Mouse (Mus musculus): ENCODE results near the gene Tdrd1. TPM values are rescaled to one million over a fixed set of nuclear protein-coding genes. Genes with fewer than 3 reads are reported as not detected.

Tdrd1 gene
- total RNA-seq, 2 experiments from 2014 or later = not detected

DNA sequence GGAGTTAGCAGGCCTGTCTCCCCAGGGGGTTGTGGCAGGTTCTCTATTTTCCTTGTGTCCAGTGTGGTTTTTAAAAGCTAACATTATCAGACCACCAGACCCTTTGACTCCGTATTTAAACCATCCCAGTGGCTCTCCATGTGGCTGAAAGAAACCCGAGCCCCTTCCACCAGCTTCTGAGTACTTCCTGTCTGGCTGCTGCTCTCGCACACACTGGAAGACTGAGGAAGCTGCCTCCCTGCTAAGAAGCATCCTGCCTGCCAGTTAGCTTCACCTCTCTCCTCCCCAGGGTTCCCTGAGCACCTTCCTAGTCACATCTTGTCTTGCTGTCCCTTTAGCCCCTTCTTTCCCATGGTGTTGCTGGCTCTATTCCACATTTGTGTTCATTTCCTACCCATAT, 81.8 kb downstream of the Tdrd1 start:
- ATAC-seq (replicated peaks; ENCODE audit: poor library complexity, severe bottlenecking) = no peak

DNA sequence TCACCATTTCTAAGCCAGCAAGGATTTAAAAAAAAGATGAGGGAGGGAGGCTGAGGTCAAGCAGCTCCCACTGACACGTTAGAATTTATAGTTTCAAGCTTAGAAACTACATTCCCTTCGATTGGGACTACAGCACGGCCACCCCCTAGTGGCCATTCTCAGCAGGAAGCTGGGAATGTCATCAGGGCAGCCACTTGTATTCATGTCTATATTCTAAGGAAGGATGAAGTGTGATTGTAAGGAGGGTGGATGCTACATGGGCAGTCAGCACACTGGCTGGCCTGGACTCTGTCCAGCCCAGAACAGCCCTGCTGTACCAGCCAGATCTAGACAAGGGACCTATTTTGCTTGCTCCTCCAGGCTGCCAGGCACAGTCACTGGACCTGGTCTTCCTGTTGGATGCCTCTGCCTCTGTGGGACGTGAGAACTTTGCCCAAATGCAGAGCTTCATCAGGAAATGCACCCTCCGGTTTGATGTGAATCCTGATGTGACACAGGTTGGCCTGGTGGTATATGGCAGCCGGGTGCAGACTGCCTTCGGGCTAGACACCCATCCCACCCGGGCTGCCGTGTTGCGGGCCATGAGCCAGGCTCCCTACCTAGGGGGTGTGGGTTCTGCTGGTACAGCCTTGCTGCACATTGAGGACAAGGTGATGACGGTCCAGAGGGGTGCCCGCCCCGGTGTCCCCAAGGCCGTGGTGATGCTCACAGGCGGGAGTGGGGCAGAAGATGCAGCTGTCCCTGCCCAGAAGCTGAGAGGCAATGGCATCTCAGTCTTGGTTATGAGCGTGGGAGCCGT, 82.7 kb downstream of the Tdrd1 start:
- ATAC-seq (replicated peaks; ENCODE audit: poor library complexity, severe bottlenecking) = no peak

DNA sequence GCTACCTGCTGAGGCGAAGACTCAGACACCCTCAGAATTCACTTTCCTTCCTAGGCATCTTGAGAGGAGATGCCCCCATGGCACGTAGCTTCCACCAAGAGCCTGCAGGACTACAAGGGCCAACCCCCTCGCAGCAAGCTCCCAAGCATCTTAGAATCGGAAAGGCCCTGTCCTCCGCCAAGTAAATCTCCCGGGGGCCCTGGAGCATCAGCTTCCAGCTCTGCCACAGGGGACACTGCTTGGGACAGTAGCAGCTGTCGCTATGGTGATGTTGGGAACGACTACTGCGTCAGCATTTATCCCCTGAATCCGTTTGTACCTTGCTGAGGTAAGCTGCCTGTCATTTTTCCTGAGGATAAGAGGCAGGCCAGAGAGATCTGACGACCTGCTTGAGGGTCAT, 84.6 kb downstream of the Tdrd1 start:
- ATAC-seq (replicated peaks; ENCODE audit: poor library complexity, severe bottlenecking) = no peak

DNA sequence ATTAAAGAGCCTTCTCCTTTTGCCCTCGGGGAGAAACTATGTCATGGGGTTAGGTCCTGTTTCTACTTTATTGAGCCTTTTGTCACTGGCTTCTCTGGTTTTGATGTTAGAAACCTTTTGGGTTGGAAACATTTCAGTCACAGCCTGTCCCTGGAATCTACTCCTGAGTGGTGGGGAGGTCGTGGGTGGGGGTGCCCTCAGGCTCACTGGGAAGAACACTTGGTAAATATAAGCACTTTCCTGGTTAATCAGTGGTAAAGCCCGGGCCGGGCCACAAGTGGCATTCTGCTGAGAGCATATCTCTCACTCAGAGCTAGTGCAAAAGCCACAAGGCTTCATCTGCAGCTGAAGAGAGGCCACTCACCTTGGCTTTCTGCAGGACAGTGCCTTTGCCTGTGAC, 87.8 kb downstream of the Tdrd1 start:
- ATAC-seq (replicated peaks; ENCODE audit: poor library complexity, severe bottlenecking) = no peak

DNA sequence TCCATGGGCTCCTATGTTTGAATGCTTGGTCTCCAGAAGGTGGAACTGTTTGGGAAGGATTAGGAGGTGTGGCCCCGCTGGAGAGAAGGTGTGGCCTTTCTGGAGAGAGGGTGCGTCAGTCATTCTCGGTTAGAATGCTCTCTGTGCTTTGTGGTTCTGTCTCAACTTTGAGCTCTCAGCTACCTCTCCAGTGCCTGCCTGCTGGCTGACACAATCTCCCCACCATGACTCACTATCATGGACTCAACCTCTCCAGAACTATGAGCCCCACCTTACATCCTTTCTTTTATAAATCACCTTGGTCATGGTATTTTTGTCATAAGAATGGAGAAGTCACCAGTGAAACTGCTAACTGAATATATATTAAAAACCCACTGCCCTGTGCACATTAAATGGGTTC, 88.6 kb downstream of the Tdrd1 start:
- no peak for ATAC-seq (replicated peaks; ENCODE audit: poor library complexity, severe bottlenecking)

DNA sequence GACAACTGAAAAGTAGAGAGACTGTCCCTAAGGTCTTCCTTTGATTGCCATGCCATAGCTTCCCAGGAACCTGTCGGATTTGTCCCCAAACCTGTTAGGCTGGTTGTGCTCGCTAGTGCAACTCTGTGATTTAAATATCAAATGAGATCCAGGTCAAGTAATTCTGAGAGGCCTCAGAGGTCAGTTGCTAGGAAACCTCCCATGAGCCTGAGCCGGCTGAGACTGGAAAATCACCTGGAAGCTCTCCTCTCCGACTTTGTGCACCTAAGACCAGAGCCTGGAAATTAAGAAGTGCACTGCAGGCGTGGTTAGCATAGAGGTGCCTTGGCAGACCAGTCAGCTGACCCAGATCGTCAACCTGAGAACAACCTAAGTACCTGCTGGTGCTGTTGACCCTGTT, 89.1 kb downstream of the Tdrd1 start:
- no peak for ATAC-seq (replicated peaks; ENCODE audit: poor library complexity, severe bottlenecking)

Other genes with a start within 250 kb of the Tdrd1 start
- gene Adrb1, start 104.0 kb upstream of the Tdrd1 start, total RNA-seq (2014; fragmentation: Nextera tagmentation) = not detected in 2 replicates
- gene Adrb1, start 104.0 kb upstream of the Tdrd1 start, total RNA-seq (2017) = not detected in 2 replicates
- 3.4 and 8.7 TPM in 2 replicates for gene Ccdc186, start 4.0 kb upstream of the Tdrd1 start, total RNA-seq (2014; fragmentation: Nextera tagmentation)
- gene Ccdc186, start 4.0 kb upstream of the Tdrd1 start, total RNA-seq (2017) = 12.7 and 20.6 TPM in 2 replicates
- gene Vwa2, start 48.0 kb downstream of the Tdrd1 start, total RNA-seq (2014; fragmentation: Nextera tagmentation) = not detected in 2 replicates
- gene Vwa2, start 48.0 kb downstream of the Tdrd1 start, total RNA-seq (2017) = not detected in 2 replicates
- not detected in 2 replicates for gene Afap1l2, start 182.0 kb downstream of the Tdrd1 start, total RNA-seq (2014; fragmentation: Nextera tagmentation)
- not detected in 2 replicates for gene Afap1l2, start 182.0 kb downstream of the Tdrd1 start, total RNA-seq (2017)